Mouse (Mus musculus): Measurements from ENCODE around the gene Cables2.

GRCm38 (mm10) chr2:180212255-180212654, 61.0 kb downstream of the Cables2 start:
- TF ChIP-seq CTCF (IDR thresholded peaks at IDR 0.05; ENCODE audit: control insufficient read depth, insufficient read depth, low read length) (no peak), POLR2A (IDR thresholded peaks at IDR 0.05; ENCODE audit: borderline replicate concordance, control insufficient read depth, low read depth, low read length) (no peak)
